Mouse (Mus musculus) brain, embryonic 18.5 days (tissue): ENCODE results near the gene Slc16a1.
"Not testable (repeated sequence)": the region's sequence is repeated elsewhere in the genome, so short reads cannot be mapped to it uniquely, and the experiment has no call there.

Source experiments
- DNase-seq: peaks from one replicate; pipeline ENCODE4 v3.0.0-alpha.2; 2012; ENCODE audit warnings: low read depth, low spot score

Gene Slc16a1

DNA sequence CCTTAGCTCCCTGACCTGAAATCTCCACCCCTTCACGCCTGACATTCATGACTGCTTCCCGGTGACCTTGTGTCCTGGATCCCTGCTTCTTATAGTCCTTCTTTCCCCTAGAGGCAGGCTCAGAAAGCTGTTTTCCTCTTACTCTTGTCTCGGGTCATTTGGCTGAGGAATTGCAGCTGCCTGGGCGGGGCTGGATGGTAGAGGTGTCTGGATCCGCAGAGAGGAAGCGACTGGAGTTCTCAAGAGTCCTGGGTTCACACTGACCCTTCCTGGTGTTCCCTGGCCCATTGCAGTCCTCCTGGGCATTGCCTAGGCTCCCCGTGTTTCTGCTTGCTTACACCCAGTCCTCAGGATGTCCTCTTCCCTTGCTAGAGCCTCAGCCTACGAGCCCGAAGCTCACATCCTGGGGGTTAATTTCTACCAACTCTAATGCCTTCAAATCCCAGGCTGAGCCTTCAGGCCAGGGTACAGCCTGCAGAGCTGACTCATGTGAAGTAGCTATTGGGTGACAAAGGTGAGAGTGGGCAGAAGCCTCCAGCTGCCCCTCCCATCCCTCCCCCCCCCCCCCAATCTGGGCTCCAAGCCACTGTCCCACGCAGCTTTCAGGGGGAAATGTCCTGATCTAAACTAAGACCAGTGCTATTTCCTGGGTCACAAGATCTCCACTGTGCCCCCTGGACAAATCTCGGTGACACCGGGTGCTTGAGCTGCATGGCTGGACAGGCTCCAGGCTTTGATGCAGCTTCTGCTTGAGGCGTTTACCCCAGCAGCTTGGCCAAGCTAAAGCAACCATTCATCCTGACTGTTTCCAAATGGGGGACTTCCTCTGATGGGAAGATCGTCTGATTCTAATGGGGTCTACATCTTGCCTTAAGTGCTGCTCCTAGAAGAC, 36.1 kb downstream of the Slc16a1 start:
- DNase-seq: no peak

DNA sequence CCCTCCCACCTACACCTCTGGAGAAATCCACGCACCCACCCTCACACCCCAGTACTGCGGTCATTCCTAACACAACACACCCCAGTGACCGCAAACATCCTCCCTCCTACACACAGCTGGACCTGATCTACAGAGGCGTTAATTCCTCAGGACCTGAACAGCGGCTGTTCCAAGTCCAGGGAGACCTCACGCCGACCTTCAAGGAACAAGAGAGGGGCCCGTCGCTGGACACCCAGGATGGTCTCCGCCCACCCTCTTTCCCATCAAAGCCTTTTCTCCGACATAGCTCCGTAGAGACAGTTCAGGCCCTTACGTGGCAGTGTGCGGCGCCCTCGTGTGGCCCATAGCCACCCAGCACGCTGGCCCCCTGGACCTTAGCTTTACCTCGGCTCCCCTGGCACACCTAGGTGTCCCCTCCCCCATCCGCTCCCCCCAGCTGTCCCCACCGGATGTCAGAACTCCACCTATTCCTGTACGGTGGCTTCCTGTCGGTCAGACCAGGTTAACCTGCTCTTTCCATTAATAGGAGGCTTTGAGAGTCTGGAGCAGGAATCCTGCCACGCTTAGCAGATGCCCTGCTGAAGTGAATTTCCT, 36.9 kb downstream of the Slc16a1 start:
- DNase-seq: no peak

DNA sequence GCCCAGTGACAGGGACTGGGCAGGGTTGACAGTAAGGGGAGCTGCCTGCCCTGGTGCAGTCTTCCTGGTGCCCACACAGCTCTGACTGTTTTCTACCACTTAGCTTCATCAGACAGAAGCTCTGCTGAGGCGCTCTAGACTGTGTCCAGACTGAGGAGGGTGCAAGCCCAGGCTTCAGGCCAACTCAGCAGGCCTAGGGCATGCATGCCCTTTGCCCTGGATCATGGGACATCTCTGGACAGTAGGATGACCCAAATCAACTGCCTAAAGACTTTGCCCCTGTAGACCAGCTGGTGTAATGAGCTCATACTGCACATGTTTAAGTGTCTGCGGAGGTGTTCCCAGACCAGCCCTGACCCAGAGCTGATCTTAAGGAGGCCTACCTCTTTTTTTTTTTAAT, 39.3 kb downstream of the Slc16a1 start:
- no peak for DNase-seq

DNA sequence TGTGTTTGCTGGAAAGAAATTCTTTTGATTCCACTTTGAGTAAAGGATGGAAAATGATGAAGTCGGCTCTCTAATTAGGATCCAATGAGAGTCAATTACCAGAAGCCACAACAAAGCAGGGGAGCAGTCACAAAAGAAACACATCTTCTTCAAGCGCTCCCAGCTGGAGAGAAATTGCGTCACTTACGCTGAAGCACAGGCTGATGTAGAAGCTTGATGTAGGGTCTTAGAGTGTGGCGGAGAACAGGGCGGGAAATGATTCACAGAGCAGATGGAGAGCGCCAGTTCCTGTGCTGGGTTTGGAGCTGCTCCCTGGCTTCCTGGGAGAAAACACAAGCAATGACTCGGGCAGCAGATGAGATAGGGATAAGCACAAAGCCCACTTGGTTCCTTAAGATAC, 40.4 kb downstream of the Slc16a1 start:
- no peak for DNase-seq

DNA sequence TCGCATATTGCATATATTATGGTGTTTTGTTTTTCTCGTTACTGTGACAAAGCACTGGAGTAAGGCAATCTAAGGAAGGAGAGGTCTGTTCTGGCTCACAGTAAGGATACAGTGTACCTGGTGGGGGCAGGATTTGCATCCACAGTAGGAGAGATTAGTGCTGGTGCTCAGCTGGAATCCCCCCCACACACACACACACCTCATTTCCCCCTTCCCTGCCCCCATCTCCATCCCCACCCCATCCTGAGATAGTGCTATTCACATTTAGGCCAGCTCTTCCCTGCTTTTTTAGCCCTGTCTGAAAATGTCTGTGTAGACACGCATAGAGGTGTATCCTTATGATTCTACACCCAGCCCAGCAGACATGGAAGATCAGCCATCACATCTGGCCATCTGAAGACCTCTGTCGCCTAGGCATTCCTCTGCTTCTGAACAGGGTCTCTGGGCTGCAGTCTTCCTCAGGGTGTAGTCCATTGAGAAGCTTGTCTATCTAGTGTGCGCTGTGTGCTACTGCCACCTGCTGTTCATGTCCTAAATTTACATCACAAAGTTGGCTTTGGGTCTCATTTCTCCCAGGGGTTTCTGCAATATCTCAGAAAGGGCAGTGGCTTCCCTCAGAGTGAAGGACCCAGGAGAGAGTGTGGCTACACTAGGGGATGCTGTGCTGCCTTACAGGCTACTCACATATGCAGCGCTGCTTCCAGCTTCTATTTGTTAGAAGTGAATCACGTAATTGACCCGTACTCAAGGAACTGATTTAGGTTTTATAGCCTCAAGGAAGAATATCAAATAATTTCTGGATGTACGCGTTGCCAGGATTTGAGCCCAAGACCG, 44.4 kb downstream of the Slc16a1 start:
- DNase-seq: no peak

DNA sequence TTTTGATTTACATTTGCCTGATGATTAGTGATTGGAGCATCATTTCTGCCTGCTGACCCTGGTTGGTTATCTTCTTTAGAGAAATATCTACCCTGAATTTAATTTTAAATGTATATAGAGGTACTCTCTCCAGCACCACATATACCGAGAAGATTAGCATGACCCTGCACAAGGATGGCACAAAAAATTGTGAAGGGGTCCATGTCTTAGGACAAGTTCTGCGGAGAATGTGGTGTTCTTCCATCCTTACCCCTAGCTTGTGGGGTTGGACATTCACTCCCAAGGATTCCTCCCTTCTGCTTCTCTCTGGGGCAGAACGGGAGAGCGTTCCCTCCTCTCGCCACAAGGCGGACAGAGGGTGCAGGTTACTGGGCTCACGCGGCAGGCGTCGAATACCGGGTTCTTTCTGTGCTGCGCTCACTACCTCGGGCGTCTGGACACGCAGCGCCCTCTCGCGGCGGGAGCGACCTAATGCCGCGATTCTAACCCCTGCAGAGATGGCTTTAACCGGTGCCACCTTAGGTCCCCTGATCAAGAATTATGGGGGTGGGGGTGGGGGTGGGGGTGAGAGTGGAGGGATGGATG, 62.4 kb downstream of the Slc16a1 start:
- no peak for DNase-seq

DNA sequence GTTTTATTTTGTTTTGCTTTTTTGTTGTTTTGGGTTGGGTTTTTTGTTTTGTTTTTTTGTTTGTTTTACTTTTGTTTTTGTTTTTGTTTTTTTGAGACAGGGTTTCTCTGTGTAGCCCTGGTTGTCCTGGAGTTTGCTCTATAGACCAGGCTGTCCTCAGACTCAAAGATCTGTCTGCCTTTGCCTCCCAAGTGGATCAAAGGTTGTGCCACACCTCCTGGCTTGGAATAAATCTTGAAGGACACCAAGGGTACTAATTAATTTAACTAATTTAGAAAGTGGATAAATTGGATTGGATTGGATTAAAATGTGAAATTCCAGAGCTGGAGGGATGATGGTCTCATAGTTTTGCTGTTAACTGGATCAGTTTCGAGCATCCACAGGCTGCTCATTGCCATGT, 63.3 kb downstream of the Slc16a1 start:
- DNase-seq: no peak

DNA sequence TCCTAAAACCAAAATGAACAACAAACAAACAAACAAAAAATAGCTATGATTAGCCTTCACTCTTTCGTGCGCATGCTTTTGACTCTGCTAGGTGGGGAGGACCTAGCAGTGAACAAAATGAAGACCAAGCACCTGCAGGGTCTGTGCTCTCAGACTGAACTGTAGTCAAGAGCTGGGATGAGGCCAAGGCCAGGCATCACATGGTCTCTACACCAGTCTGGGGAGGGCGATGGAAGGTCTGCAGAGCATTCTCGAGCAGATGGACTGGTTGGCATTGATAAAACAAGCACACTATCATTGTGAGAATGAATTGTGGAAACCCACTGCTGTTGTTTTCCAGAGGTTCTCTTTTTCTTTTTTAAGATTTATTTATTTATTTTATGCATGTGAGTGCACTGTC, 65.5 kb downstream of the Slc16a1 start:
- DNase-seq: no peak

DNA sequence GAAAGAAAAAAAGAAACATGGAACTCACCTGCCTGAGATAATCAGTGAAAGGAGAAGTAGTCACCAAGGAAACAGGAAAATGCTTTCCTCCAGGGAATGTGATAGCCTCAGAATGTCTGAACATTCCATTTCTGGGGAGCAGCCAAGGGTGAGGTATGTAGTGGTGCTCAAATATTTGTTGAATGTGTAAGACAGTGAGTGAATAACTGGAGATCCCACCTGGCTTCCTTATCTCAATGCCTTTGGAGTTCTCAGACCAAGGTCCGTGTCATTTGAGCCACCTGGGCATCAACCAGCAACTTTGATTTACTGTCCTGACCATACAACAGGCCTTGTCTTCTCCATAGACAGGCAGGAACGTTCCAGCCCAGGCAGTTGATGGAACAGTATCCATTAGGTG, 68.0 kb downstream of the Slc16a1 start:
- DNase-seq: no peak

DNA sequence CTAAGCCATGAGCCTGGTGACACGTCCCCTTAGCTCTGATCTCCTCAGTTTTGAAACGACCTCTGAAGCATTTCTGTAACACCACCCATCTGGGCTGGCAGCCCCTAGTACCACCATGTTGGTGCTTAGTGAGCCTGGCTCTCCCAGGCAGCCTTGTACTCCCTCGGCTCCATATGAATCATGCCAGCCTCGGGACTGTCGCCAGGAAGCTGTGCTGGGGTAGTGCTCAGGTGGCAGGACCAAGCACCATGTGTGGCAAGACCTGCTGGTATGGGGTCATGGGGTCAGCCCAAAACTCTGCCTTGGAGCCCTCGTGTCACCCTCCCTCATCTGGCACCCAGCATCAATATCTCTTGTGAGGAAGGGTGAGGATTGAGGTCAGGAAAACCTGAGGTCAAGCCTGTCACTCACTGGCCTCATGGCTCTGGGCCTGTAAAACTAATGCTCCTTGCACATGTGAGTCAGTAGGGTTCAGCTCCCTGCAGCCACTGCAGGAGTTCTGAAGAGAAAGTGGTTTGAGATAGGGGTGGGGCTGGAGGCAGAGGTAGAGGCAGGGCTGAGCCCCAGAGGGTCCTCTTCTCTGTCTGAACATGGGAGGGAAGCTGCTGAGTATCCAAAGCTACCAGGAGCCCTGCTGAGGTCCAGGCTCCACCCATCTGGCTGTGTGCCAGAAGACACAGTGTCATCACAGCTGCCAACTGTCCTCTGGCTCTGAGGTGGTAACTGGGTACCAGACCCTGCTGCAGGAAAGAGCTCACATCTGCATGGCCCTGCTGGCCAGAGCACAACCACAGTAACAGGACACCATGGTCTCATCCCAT, 68.7 kb downstream of the Slc16a1 start:
- DNase-seq: not testable (repeated sequence)

DNA sequence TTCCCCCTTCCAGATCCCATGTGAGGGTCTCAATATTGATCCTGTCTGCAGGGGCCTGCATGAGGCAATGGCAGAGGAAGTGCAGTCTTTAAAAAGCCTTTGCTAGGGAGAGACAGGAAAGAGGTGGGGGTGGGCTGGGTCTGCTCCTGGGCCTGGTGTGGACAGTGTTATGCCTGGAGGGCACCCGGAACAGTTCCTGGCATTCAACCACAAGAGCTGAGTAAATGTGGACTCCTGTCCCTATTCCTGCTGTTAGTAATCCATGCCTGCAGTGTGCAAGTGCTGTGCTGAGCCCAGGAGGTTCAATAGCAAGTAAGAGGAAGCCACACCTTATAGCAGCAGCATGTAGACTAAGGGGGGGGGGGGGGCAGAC, 69.3 kb downstream of the Slc16a1 start:
- not testable (repeated sequence) for DNase-seq
